Comparison of ENCODE assay signal across 20 mouse cellular contexts in the genomic region with DNA sequence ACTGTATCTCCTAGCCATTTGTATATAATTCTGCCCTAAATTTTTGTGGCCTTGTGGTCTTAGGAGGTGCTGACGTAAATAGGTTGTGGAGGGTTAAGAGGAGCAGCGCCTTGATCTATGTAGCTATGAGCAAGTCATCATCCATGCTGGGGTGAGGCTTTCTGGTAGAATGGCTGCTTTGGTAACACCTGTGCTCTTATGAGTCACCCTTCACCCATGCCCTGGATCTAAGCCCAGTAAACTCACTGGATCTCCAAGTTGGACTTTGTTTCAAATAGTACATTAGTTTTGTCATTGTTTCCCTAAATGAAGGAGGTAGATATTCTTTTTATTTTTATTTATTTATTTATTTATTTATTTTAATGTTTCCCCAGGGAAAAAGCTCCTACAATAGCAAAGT.
"Had no signal": no experiment of that assay in that cellular context is flagged by ENCODE, and none has a peak within 500 bp of the region (broad histone marks: within the 10 kb centered on the region; RNA-seq: fewer than 3 reads in every experiment).

No protein-coding gene starts in this region.

- H3K4me1 ChIP-seq: intestine, embryonic 15.5 days; limb, embryonic 10.5 days; limb, embryonic 13.5 days; liver, embryonic 12.5 days; liver, embryonic 15.5 days; stomach, embryonic 15.5 days had no signal

- H3K4me3 ChIP-seq: intestine, embryonic 15.5 days; limb, embryonic 10.5 days; limb, embryonic 13.5 days; liver, embryonic 12.5 days; liver, embryonic 15.5 days; stomach, embryonic 15.5 days had no signal

- H3K36me3 ChIP-seq: intestine, embryonic 15.5 days; limb, embryonic 10.5 days; limb, embryonic 13.5 days; liver, embryonic 12.5 days; liver, embryonic 15.5 days; stomach, embryonic 15.5 days had no signal

- DNase-seq: kidney, adult 11 months; kidney, adult 9 months; kidney, postnatal 25 days; lung, adult 2 months; lung, postnatal 14 days; lung, postnatal 4 days; midbrain, embryonic 14.5 days; right cerebral cortex, adult 18-20 months; right cerebral cortex, postnatal 14 days; right cerebral cortex, postnatal 4 days; spleen, adult 18-20 months; thymus, adult 18-20 months; thymus, postnatal 4 days had no signal

- H3K9ac ChIP-seq: intestine, embryonic 15.5 days; limb, embryonic 13.5 days; liver, embryonic 12.5 days; liver, embryonic 15.5 days; stomach, embryonic 15.5 days had no signal

- H3K27me3 ChIP-seq: intestine, embryonic 15.5 days; limb, embryonic 13.5 days; liver, embryonic 12.5 days; liver, embryonic 15.5 days; stomach, embryonic 15.5 days had no signal

- H3K27ac ChIP-seq: intestine, embryonic 15.5 days; kidney, postnatal 0 days; limb, embryonic 10.5 days; limb, embryonic 13.5 days; liver, embryonic 12.5 days; liver, embryonic 15.5 days; stomach, embryonic 15.5 days had no signal
